Mouse (Mus musculus): ENCODE data around the gene Ggct.
"Not testable (repeated sequence)": the region's sequence is repeated elsewhere in the genome, so short reads cannot be mapped to it uniquely, and the experiment has no call there.

Gene Ggct

GRCm38 (mm10) chr6:54996361-54996760, 3.6 kb upstream of the Ggct start:
- no peak for DNase-seq (ENCODE audit: low read depth, low spot score)

DNA sequence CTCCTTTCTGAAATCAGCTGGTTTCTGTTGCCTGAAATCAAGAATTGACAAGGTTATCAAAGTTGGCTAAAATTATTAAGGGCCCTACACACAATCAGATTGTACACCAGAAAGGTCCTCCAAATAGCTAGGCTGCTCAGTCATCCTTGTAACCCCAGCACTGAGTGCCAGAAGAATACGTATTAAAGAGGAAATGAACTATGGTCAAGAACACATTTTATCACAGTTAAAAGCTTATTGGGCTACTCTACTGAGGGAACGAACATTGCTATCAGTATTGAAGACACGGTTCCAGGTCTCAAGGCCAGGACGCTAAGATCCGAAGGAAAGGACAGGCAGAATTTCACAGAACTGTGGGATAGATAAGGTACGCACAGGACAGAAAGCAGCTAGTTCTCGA, 609 bp downstream of the Ggct start:
- no peak for DNase-seq (ENCODE audit: low read depth, low spot score)

DNA sequence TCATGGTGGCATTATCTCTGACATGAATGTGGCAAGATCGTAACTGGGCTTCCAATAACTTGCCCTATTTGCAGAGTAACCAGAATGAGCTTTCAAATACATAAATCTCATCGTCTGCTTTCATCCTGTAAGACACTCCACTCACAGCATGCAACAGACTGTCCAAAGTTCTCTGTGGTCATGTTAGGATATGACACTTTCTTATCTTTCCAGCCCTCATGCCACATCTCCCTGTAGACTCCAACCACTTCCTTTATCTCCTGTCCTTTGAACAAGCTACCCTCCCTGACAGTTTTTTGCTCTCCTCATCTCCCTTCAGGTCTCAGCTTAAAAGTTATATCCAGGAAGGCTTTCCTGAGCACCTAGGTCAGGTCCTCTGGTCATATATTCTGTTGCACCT, 1.6 kb downstream of the Ggct start:
- no peak for DNase-seq (ENCODE audit: low read depth, low spot score)

DNA sequence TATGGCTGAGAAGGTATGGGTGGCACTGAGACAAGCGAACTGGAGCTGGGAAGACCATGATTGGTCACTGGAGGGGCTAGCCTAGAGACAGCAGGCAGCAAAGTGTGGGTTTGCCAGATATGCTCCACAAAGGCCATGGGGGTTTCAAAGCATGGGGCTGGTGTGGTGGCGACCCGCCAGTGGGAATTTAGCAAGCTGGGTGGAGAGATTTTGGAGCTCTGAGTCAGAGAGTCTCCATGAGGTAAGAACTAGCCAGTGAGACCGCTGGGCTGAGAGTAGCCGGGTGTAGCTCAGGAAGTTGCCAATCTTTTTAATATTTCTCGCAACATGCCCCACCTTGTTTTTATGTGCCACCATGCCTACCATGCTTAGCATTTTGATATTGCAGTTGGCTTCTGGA, 4.6 kb downstream of the Ggct start:
- no peak for DNase-seq (ENCODE audit: low read depth, low spot score)

GRCm38 (mm10) chr6:54984096-54984495, 8.7 kb downstream of the Ggct start:
- no peak for DNase-seq (ENCODE audit: low read depth, low spot score)

DNA sequence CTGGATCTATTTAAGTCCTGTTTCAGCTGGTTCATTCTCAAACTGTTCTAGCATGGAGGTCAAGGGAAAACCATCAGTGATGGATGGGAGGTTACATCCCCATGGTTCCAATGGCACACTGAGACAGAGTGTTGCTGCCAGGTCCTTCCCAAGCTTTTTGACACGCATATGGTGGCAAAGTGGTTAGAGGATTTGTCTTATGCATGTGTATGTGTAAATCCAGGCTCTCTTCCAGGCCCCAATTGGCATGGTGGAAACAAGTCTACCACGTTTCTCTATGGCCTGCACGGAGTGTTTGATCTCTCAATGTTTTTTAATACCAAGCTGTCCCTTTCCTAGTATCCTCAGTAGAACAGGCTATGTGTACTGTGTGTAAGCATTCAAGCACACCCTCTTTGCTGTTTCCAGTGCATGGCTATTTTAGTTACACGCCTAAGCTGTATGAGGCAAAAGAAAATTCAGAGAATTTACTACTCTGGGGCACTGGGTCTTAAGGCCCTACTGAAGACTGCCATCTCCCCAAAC, 9.2 kb downstream of the Ggct start:
- no peak for DNase-seq (ENCODE audit: low read depth, low spot score)

DNA sequence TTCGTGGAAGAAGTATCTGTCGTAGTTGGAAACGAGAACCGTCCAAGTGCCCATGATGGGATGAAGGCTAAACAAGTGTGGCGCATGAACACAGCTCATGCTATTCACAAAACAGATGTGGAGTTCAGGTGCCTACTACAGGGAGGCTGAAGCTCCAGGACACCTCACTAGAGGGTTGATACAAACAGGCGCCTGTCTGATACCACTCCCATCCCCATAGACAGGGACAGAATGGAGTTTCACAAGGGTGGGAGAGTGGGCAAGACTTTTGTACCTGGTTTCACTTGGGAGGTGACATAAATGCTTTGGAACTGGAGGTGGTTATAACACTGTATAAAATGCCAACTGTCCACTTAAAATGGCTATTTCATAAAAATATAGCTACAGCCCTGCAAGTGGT, 13.3 kb downstream of the Ggct start:
- no peak for DNase-seq (ENCODE audit: low read depth, low spot score)

GRCm38 (mm10) chr6:54975616-54976015, 17.1 kb downstream of the Ggct start:
- DNase-seq (ENCODE audit: low read depth, low spot score) = no peak

- DNase-seq (ENCODE audit: low read depth, low spot score) = no peak
These were observed 18.2 kb downstream of the Ggct start for GRCm38 (mm10) chr6:54974501-54974900.

DNA sequence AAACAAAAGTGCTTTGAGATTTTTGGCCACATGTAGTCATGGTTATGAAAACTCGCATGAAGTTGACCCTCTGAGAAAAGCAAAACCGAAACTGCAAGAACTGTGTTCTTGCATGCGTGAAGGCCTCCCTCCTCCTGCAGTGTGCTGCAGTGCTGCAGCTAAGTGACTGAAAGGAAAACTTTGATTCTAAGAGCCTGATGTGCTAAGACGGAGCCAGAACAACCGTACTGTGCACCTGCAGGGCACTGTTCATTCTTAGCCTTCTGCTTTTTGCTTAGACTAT, 19.9 kb downstream of the Ggct start:
- no peak for DNase-seq (ENCODE audit: low read depth, low spot score)

DNA sequence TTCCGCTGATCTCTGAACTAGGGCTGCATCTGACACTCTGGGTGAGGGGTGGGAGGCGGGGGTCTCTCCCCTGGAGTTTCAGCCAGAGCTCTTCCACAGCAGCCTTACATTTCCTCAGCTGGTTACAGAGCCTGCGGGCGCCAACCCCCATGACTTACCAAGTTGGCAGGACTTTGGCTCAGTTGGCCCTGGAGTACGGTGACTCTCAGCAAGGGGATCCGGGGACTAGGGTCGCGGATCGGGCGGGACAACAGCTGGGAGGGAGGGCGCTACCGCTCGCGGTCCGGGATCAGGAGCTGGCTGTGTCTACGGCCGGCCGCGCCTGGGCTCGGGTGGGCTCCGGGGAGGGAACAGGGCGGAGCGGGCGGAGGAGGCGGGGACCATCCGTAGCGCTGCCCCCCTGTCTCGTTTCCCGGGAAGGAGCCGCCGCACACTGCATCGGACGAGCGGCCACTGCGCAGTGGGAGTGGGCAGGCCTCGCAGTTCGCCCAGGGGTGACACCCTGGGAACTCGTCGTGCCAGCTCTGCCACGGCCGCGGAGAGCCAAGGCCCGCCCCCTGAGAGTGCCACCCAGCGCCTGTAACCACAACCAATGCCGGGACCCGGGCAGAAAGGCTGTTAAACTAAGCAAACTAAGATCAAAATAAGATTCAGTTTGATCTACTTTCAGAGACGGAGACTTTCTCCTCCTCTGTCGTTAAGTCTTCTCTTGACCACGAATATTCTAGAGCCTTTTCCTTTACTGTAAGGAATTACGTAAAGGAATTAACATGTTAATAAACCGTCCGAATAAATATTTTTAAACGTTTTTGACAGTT, 20.4 kb downstream of the Ggct start, which contains the start of gene Nod1:
TSS of gene Nod1 (minus strand) at position 502 of the 818 bp plus-strand sequence.
- DNase-seq (ENCODE audit: low read depth, low spot score) = no peak

GRCm38 (mm10) chr6:54971731-54972110, 21.0 kb downstream of the Ggct start:
- DNase-seq (ENCODE audit: low read depth, low spot score) = no peak

DNA sequence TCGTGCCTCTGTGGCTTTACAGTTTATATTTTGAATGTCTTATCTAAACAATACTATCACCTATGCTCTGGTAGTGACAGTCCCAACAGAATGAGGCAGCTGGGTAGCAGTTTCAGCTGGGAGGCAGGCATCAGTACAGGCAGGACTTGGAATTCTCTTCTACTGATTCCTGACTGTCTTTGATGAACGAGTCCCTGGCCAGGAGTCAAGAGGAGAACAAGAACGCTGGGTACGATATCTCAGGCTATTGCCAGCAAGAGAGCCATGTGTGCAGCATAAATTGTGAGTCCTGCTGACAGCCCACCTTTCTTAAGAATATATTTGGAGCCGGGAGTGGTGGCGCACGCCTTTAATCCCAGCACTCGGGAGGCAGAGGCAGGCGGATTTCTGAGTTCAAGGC, 22.2 kb downstream of the Ggct start:
- DNase-seq (ENCODE audit: low read depth, low spot score) = no peak

GRCm38 (mm10) chr6:54969801-54970200, 22.9 kb downstream of the Ggct start:
- DNase-seq (ENCODE audit: low read depth, low spot score) = no peak

GRCm38 (mm10) chr6:54967591-54967990, 25.2 kb downstream of the Ggct start:
- no peak for DNase-seq (ENCODE audit: low read depth, low spot score)

DNA sequence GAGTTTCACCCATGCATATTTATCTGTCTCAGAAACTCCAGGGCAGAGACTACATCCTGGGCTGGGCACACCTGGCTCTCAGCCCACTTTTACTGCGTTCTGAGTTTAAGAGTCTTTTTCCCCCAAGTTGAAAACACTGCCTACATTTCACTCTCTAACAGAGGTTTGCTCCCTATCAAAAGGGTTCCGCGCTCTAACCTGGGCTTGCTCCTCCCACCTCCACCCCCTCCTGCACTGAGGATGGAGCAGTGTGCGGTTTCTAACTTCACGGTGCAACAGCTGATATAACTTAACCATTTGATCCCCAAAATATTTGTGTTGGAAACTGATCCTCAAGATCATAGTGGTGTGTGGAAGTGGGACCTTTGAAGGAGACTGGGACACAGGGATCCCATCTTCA, 27.5 kb downstream of the Ggct start:
- DNase-seq (ENCODE audit: low read depth, low spot score) = no peak

GRCm38 (mm10) chr6:54964755-54965154, 28.0 kb downstream of the Ggct start:
- DNase-seq (ENCODE audit: low read depth, low spot score) = no peak

GRCm38 (mm10) chr6:54963599-54963998, 29.2 kb downstream of the Ggct start:
- no peak for DNase-seq (ENCODE audit: low read depth, low spot score)

- DNase-seq (ENCODE audit: low read depth, low spot score) = no peak
These were observed 35.1 kb downstream of the Ggct start for GRCm38 (mm10) chr6:54957655-54958054.

DNA sequence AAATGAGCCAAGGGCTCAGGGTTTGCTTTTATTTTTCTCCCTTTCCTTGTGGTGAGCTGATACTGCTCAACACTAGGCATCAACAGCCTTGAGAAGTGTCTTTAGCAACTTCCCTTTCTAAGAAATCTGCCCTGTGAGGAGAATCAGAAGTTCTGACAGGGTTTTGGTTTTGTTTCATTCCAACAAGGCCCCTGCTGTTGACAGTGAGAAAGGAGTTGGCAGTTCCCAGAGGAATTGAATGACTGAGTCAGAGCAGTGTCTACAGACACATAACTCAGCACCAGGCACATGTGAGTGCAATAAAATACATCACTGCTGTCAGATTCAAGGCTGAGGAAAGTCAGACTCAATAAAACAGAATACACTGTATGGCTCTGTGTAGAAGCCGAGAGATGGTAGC, 36.3 kb downstream of the Ggct start:
- no peak for DNase-seq (ENCODE audit: low read depth, low spot score)

DNA sequence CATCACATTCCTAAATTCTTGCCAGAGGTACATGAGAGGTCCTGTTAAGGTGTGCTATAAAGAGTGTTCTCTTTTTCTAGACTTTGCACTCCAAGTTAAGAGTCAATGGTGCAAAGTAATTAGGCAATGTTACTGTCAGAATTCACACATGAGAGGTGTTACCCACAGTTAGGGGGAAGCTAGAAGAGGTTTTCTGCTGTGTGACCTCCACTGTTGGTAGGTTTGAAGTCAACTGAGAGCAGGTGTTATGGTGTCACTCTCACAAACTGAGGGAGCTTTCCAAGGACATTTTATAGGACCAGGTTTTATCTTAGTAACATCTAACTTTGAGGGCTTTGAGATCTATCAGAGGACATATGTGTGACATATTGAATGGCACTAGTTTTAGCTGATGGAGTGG, 36.8 kb downstream of the Ggct start:
- DNase-seq (ENCODE audit: low read depth, low spot score) = no peak

DNA sequence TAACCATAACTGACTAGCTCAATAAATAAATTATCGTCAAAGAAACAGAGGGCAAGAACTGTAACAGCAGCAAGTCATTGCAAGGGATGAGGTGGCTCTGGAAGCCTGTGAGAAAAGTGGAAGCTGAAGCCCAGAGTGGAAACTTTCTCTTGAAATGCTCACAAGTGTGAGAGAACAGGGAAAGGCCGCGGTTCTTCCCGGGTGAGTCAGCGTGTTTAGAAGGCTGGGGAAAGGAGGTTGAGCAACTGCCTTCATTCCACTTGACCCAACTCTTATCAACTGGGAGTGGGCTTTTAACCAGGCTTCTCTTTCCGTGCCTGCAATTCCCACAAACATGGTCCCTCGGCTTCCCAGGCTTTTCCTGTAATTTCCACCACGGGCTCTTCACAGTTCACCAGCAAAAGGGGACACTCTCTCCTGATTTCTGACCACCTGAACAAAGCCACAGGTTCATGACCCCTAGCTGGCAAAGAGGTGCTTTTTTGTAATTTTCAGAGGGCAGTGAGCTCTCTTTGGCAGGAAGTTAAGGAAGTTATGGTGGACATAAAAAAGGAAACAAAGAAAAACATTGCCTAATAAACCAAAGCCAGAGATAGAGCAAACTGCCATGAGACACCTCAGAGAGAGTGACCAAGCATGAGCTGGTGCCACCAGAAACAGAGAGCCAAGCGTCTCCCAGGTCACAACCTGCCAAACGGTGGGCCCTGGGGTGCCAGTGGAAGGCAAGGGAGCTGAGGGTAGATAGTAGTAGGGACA, 37.9 kb downstream of the Ggct start:
- no peak for DNase-seq (ENCODE audit: low read depth, low spot score)

DNA sequence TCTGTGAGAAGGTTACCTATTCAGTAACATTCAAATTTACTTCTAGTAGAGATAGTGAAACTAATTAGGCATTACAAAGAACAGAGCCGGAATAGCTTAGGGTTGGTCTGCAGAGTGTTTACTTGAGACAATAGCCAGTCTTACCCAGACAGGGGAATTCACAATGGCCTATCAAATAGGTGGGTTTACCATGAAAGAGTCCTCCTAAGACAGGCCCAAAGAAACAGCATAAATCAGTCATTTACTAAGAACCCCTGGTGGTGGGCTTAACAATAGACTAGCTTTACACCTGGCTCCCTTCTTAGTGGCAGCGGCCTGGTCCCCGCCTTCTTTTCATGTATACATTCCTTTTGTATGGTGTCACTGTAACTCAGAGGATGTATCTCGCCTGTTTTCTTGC, 39.4 kb downstream of the Ggct start:
- DNase-seq (ENCODE audit: low read depth, low spot score) = not testable (repeated sequence)
